Mouse (Mus musculus): ENCODE measurements around the gene Naa35.
"Not testable (repeated sequence)": the region's sequence is repeated elsewhere in the genome, so short reads cannot be mapped to it uniquely, and the experiment has no call there.

Naa35 gene

DNA sequence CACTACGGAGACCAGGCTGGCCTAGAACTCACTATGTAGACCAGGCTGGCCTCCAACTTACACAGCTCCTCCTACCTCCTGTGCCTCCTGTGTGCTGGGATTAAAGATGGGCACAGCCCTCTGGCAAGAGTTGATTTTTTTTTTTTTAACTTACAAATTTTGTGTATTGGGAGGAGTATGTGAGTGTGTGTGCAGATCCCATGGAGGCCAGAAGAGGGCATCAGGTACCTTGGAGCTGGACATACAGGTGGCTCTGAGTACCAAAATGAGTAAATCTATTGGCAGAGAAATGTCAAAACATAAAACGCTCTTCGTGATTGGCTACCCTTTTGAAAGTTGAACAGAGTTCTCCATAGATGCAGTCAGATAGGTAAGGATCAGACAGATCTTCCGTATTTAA is 4.1 kb upstream of the Naa35 start:
- no peak for DNase-seq (ENCODE audit: low spot score in 2 of 2)

DNA sequence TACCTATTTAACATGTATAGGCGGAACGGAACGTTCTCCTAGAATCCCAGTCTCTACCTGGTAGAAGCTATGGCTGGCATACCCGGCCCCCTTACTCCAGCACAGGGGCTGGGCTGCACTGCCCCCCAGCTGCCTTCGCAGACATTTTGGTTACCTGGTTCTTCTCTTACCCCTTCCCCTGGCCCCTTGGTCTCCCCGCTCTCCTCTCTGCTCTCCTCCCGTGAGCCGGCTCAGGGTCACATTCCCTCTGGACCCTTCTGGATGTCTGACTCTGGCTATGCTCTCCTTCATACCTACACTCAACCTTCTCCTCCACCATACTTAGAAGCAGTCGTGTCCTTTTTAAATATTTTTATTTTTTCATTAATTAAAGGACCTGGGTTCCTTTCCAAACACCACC is 578 bp upstream of the Naa35 start:
- DNase-seq (ENCODE audit: low spot score in 2 of 2), result peak; percentile 39 to 49

DNA sequence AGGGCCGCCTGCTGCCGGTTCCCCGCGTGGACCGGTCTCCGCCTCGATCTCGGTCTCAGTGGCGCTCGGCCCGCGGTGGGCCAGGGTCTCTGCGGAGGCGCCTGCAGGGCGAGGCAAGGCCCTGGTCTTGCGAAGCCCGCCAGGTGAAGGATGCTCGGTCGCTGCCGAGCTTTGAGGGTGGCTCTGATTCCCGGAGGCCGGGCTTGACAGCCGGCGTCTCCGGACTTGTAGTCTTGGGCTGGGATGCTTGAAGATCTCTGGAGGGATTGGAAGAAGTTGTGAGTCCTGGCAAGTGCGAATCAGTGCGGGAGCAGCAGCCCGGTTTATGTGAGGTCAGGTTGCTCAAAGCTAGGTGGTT is 568 bp downstream of the Naa35 start:
- peak; percentile 42 to 47 for DNase-seq (ENCODE audit: low spot score in 2 of 2)

DNA sequence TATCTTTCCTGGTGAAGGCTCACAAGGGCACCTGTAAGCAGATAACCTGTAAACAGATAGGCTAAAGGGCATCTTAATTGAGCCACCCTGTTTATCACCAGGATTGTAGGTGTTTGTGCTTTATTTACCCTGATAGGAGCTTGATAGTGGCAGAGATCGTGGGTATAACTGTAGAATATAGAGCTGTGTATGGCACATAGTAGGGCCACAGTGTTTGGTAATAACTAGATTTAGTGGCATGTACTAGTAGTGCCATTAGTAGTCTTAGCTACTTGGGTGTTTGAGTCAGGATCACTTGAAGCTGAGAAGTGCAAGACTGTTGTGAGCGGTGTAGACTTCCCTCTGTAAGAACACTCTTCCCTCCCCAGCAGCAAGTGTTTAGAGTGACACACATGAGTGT is 2.1 kb downstream of the Naa35 start:
- DNase-seq (ENCODE audit: low spot score in 2 of 2), result no peak

DNA sequence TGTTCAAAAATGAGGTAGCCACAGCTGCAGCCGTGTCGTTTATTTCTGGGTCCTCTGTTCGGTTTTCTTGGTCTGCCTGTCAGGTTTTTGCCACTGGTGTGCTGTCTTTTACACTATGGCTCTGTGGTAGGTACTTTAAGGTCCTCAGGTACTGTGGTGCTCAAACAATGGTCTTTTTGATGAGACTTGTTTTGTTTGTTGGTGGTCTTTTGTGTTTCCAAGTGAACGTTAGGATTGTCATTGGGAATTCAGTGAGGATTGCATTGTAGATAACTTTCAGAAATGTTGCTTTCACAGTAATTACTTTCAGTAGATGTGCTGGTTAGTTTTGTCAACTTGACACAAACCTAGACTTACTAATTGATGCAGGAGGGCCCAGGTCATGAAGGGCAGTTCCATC is 4.6 kb downstream of the Naa35 start:
- no peak for DNase-seq (ENCODE audit: low spot score in 2 of 2)

DNA sequence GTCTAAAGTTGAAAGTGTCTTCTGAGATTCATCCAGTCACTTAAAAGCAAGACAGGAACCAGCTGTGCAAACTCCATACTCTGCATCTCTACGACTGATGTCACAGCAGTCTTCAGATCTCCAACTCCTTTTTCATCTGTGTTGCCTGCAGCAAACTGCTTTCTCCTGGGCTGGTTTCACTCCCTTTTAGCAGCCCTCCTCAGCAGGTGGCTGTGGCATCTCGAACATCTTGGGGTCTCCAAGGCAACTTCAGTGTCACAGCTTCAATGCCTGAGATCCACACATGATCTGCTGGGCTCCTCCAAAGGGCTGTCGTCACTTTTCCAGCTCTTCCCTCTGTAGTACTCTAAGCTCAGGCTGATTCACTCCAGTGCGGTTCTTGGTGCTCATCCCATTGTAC is 5.6 kb downstream of the Naa35 start:
- peak; percentile 39 to 40 for DNase-seq (ENCODE audit: low spot score in 2 of 2)

DNA sequence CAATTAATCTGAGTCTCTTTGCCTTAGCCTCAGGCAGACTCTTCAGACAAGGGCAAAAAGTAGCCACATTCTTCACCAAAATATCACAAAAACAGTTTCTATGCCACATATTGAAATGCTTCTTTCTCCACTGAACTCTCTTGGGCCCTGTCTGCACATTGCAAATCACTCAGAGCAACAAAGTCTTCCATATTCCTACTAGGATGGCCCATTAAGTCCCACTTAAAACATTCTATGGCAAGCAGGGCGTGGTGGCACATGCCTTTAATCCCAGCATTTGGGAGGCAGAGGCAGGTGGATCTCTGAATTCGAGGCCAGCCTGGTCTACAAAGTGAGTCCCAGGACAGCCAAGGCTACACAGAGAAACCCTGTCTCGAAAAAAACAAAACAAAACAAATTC is 7.0 kb downstream of the Naa35 start:
- DNase-seq (ENCODE audit: low spot score in 2 of 2), result not testable (repeated sequence)

DNA sequence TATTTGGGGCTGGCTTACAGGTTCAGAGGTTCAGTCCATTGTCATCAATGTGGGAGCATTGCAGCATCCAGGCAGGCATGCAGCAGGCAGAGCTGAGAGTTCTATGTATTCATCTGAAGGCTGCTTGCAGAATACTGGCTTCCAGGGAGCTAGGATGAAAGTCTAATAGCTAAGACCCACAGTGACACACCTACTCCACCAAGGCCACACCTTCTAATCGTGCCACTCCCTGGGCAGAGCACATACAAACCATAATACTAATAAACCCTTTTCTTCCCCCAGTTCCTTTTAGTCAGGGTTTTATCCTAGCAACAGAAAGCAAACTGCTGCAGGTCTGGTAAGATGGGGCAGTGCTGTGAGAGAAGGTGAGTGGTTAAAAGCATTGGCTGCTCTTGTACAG is 7.6 kb downstream of the Naa35 start:
- no peak for DNase-seq (ENCODE audit: low spot score in 2 of 2)

DNA sequence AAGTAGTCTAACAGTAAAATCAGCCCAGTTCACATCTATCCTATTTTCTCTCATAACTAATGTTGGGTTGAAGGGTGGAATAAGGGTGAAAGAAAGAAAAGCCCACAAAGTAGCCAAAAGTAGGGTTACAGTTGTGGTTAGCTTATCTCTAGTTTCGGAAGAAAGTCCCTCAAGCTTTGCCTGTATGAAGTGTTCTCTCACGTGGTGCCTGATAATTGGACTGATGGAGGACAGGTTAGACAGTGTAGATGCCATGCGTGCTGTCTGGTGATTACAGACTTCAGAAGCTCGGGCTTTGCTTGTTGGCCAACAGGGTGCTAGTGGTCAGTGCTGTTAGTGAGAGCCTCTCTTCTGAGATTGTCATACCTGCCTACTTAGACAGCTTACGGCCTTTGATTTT is 18.0 kb downstream of the Naa35 start:
- DNase-seq (ENCODE audit: low spot score in 2 of 2), result no peak

DNA sequence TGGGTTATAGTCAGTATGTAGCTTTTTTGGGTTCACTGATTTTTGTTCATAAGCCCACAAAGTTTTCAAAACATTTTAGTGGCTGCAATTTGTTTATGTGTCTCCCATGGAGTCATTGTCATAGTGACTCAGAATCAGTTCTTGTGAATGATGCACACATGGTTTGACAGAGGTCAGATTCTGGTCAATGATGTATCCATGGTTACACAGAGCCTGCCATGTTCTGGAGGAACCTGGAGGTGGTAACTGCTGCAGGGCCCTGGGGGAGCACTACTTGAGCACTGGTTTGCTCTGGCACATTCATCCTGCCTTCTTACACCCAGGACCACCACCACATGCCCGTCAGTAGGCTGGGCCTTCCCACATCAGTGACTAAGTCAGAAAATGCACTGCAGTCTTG is 19.5 kb downstream of the Naa35 start:
- no peak for DNase-seq (ENCODE audit: low spot score in 2 of 2)

DNA sequence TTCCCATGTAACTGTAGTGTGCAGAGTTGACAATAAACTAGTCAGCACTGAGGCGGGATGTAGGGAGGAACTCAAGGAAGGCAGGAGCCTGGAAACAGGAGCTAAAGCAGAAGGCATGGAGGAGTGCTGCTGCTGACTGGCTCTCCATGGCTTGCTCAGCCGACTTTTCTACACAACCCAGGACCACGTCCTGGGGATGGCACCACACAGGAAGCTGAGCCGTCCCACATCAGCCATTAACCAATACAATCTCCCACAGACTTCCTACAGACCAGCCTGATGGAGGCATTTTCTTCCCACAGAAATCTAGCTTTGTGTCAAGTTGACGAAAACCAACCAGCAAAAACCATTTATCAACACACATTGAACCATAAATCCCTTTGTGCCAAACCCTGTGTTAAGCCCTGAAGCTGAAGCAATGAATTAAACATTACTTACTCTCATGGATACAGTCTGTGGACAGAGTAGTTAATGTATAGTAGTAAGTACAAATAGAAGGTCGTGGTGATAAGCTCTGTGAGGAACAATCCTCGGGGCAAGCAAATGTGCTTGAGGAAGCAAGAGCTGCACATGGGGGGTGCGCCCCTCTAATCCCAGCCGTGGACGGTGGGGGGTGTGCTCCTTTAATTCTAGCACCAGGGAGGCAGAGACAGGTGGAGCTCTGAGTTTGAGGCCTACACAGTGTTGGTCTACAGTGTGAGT is 20.3 kb downstream of the Naa35 start:
- DNase-seq (ENCODE audit: low spot score in 2 of 2), result no peak

DNA sequence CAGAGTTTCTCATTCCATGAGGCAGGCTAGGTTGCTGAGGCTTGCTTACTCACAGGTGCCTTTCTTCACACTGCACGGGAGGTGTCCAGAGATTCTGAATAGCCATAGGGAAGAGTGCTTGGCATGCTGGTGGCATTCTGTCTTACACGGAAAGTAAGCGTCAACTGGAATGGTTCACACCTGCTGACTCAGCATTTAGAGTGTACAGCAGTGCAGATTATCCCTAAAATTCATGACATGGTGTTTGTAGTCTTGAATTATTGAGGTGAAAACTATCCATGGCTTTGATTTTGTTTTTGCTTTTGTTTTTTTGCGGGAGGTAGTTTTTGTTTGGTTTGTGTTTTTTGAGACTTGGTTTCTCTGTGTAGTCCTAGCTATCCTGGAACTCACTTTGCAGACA is 24.8 kb downstream of the Naa35 start:
- DNase-seq (ENCODE audit: low spot score in 2 of 2), result no peak

DNA sequence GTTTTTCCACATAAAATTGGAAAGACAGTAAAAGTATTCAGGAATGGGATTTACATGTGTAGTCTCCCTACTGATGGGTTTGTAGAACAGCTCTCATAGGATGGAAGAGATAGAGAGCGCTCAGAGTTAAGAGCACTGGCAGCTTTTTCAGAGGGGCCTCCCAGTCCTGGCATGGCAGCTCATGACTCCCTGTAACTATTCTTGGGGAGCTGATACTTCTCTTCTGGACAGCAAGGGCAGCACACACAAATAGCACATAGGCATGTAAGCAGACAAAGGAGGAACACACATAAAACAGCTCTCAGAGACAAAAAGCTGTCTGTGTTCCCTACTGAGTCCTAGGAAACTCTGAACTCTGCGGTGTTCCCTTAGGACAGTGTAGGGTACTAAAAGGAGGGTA is 25.4 kb downstream of the Naa35 start:
- no peak for DNase-seq (ENCODE audit: low spot score in 2 of 2)

DNA sequence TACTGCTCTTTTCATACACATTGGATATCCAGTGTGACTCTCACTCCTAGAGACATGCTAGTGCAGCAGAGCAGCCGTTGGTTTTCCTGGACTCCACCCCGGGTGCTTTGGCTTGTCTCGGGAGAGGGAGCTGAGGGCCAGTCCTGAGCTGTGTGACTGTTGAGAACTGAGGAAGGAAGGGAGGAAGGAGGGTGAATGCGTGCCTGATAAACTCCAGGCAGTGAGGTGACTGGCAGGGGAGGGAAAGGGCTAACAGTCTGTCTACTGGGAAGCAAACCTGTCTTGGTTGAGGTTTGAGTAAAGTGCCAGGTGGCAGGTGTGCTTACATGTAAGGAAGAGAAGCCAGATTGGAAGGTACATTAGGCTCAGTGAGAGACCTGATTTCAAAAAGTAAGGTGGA is 28.8 kb downstream of the Naa35 start:
- no peak for DNase-seq (ENCODE audit: low spot score in 2 of 2)

DNA sequence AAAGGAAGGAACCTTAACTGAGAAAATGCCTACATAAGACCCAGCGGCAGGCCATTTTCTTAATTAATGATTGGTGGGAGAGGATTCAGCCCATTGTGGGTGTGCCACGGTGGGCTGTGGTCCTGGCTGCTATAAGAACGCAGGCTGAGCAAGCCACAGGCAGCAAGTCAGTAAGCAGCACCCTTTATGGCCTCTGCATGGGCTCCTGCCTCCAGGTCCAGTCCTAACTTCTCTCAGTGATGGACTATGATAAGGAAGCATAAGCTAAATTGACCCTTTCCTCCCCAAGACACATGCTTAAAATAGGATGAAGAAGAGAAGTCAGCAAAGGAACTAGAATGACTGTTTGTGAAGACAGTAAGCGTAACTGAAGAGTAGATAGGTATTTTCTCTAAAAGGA is 30.1 kb downstream of the Naa35 start:
- DNase-seq (ENCODE audit: low spot score in 2 of 2), result no peak

DNA sequence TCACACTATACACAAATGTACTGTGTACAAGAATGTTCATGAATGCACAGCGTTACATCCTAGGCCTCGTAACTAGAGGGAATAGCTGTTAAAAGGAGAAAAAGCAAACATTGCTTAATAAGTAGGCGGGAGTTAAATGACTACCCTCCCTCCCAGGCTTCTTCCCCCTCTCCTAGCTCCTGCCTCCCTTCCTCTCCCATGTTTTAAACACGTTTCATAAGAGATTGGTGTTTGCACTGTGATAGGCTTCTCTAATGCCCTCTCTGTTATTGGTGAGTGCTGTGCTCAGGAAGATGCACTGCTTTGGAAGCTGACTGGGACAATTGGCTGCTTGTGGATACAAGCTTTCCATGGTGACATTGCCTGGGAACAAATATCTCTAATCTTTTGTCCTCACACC is 30.5 kb downstream of the Naa35 start:
- no peak for DNase-seq (ENCODE audit: low spot score in 2 of 2)

DNA sequence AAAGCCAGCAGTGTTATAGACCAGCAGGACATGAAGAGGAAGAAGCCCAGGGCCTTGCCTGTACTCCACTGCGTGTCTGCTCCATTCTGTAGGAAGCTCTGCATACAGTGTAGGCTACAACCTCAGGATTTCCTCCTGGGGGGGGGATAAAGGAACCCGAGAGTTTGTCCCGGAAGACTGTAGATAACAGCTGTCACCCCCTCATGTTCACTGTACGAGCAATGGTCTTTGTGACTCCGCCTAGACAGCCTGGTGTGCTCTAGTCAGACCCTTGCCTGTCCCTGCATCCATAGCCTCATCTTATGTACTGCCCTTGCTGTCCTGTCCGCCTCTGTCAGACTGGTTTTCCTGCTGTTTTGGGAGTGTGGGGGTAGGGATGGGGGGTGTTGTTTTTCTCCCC is 33.4 kb downstream of the Naa35 start:
- no peak for DNase-seq (ENCODE audit: low spot score in 2 of 2)

DNA sequence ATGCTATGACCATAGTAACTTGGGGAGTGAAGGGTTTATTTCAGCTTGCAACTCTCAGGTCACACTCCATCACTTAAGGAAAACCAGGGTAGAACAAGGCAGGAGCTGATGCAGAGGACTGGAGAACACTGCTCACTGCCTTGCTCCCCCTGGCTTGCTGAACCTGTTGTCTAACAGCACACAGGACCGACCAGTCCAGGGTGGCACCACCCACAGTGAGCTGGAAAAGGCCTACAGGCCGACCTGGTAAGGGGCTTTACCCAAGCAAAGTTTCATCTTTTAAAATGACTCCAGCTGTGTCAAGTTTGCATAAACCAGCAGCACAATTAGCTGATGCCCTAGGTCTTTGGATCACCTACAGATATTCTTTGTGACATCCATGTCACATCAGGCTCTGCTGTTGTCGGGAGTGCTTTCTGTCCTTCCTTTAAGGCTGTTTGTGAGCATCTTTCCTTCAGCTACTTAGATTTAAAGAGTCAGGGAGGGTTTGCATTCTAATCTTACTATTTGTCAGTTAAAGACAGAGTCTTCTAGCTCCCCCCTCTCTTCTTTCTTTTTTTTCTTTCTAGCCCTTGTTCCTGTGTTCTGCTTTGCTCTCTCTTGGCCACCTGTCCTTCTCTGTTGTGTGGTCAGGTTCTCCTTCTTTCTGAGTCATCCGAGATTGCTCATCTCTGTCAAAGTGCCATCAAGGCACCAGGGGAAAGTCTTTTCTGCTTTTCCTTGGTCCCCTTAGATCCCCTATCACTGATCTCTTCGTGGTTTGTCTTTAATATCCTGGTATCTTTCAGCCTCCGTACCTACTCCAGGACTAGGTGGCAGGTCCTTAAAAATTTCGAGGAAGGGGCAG is 36.8 kb downstream of the Naa35 start:
- no peak for DNase-seq (ENCODE audit: low spot score in 2 of 2)

DNA sequence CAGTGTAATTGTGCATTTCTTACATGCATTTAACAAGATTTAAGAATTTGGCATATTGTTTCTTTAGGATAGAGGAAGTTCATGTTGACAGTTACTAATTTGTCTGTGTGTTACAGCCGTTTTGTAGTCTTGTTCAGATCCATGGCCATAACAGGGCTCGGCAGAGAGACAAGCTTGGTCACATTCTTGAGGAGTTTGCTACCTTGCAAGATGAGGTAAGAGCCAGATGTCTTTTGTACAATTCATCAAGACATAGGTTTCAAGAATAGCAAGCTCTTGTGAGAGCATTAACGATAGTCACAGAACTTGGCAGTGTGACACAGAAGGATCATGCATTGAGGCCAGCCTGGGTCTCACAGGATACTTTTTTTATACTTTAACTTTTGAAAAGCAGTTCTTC is 39.3 kb downstream of the Naa35 start:
- no peak for DNase-seq (ENCODE audit: low spot score in 2 of 2)

DNA sequence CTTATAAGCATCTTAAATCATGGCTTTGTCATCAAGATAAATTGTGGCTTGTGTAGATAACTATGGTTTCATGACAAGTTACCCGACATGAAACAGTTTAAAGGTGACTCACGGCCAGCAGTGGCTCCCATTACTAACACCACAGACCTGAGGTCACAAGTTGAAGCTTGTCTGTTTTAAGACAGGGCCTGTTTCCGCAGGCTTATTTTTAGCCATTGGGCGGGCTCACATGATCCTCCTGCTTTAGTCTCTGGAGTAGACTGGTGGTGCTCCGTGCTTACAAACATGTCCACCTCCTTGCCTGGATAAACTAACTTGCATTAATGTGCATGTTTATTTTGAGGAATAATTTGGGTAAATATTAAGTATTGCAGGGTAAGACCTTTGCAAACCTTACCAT is 39.8 kb downstream of the Naa35 start:
- no peak for DNase-seq (ENCODE audit: low spot score in 2 of 2)

DNA sequence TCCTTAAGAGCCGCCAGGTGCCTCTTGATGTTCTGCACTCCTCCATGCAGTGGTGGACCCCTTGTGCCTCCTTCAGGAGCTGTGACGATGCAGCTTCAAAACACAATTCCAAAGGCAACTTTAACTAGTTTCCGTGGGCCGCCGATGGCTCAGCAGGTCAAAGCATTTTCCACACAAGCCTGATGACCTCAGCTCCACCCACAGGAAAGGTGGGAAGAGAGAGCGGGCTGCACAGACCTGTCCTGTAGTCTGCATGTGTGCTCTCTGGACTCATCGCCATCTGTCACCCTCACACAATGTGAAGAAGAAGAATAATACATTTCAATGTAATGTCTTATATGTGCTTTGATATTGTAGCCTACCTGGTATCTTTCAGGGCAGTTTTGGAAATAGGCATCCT is 41.7 kb downstream of the Naa35 start:
- DNase-seq (ENCODE audit: low spot score in 2 of 2), result no peak

DNA sequence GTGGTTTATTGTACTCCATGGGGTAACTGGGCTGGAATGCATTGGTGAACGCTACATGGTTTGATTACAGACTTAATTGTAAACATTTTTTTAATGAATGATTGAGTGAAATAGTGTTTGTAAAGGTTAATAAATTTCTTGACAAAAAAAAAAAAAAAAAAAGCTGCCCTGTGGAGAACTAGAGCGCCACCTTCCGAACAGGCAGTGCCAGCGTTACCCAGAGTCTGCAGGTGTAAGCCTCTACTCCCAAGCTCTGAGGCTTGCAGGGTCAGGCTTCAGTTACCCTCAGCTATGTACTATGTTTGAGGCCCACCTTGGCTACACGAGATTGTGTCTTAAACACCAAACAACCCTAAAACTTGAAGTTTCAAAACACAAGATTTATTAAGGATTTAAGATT is 49.6 kb downstream of the Naa35 start:
- no peak for DNase-seq (ENCODE audit: low spot score in 2 of 2)

DNA sequence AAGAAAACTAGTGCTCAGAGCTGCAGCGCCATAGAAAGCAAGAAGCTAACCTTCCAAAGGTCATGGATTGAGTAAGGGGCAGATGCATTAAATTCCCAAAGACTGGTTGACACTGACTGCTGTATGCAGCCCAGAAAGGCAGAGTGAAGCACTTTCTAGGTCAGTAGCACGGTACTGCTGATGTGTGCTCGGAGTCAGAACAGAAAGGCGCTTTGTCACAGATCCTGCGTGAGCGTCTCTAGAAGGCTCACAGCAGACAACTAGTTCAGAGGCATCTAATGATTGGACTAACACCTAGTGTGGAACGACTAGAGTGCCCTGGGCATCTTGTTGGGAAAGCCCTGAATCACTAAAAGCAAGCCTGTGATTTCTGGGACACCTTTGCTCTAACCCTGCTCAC is 52.7 kb downstream of the Naa35 start:
- DNase-seq (ENCODE audit: low spot score in 2 of 2), result no peak

Data from thymus, postnatal 10 days (tissue).